Mouse (Mus musculus): ENCODE results near the gene Vmn2r14. TPM values are rescaled to one million over a fixed set of nuclear protein-coding genes. Genes with fewer than 3 reads are reported as not detected.
"Not testable (repeated sequence)": the region's sequence is repeated elsewhere in the genome, so short reads cannot be mapped to it uniquely, and the experiment has no call there.

Vmn2r14 gene
- total RNA-seq (2021) = not detected

DNA sequence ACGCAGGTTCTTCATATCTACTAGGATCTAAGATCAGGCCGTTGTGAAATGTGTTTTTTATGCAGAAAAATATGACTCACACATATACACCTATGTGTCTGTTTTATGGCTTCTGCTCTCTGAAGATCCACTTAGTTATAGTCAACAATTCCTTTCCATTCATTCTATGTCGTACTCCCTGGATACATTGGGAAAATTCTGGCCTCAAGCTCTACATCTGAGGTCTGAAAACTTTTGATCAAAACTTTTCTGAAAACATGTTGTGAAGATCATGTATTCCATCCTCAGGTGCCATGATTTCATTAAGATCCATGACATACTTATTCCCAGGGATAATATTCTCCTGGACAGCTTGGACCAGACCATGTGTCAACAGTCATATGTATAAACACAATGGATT, at the start of gene Vmn2r14:
Gene Vmn2r14, minus strand, starts transcription at position 101 of the 400 bp plus-strand sequence.
- no peak for DNase-seq

GRCm38 (mm10) chr5:109192099-109192498, 32.4 kb downstream of the Vmn2r14 start, which contains the start of gene Vmn2r13:
TSS of gene Vmn2r13 (minus strand) at chr5:109192199.
- DNase-seq = not testable (repeated sequence)

DNA sequence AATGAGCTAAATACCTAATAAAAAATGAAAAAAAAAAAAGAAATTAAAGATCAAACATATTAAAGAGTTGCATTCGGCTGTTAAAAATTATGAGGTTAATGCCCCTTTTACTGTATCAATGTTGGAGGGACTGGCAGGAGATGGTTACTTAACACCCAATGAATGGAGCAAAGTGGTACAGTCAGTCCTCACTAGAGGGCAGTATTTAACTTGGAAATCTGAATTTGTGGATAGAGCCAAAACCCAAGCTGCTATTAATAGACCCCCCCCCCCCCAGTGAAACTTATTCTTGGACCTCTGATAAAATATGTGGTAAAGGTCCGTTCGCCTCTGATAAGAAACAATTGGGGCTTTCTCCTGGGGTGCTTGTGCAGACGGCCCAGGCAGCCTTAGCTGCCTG, 57.7 kb downstream of the Vmn2r14 start:
- not testable (repeated sequence) for DNase-seq

Other genes with a start within 250 kb of the Vmn2r14 start
- gene Vmn2r10, start 218.2 kb downstream of the Vmn2r14 start, total RNA-seq (2021) = not detected
- not detected for gene Vmn2r11, start 165.1 kb downstream of the Vmn2r14 start, total RNA-seq (2021)
- gene Vmn2r12, start 126.8 kb downstream of the Vmn2r14 start, total RNA-seq (2021) = not detected
- not detected for gene Vmn2r13, start 32.5 kb downstream of the Vmn2r14 start, total RNA-seq (2021)
- gene Vmn2r15, start 72.9 kb upstream of the Vmn2r14 start, total RNA-seq (2021) = not detected
- gene Vmn2r16, start 105.5 kb upstream of the Vmn2r14 start, total RNA-seq (2021) = not detected
- not detected for gene Vmn2r17, start 195.0 kb upstream of the Vmn2r14 start, total RNA-seq (2021)